Mouse (Mus musculus) embryonic facial prominence, embryonic 14.5 days (tissue): ENCODE data around the gene Cplx3. TPM values are rescaled to one million over a fixed set of nuclear protein-coding genes. Genes with fewer than 3 reads are reported as not detected.

ENCODE experiments used
- ATAC-seq: fragments of 200-750 bp; cut with Nextera tagmentation; 2 replicates; pipeline ENCODE4 v1.8.0; 2017; ENCODE audit warnings: low read depth, moderate number of reproducible peaks, moderate TSS enrichment
- DNase-seq: peaks from one replicate; pipeline ENCODE4 v3.0.0-alpha.2; 2015; ENCODE audit warnings: low spot score
- H3K27ac ChIP-seq: fragments of 300-500 bp; sonication (generic); replicated peaks from 2 replicates; pipeline ENCODE4 v1.5.1; 2014; ENCODE audit warnings: low read depth, mild to moderate bottlenecking, low read length, moderate library complexity
- H3K27me3 ChIP-seq: fragments of 300-500 bp; sonication (generic); replicated peaks from 2 replicates; pipeline ENCODE4 v1.6.1; 2014; ENCODE audit warnings: low read length; ENCODE audit not compliant: control insufficient read depth, insufficient read depth
- H3K36me3 ChIP-seq: fragments of 300-500 bp; sonication (generic); 2 replicates; pipeline ENCODE4 v1.6.1; 2014; ENCODE audit warnings: low read length, mixed read lengths; ENCODE audit not compliant: control insufficient read depth, insufficient read depth
- H3K4me1 ChIP-seq: fragments of 300-500 bp; sonication (generic); 2 replicates; pipeline ENCODE4 v1.6.1; 2014; ENCODE audit warnings: antibody characterized with exemption, low read length; ENCODE audit not compliant: control insufficient read depth, insufficient read depth
- H3K4me2 ChIP-seq: fragments of 300-500 bp; sonication (generic); 2 replicates; pipeline ENCODE4 v1.6.1; 2014; ENCODE audit warnings: low read depth, mild to moderate bottlenecking, low read length, moderate library complexity, mixed read lengths
- H3K4me3 ChIP-seq: fragments of 300-500 bp; sonication (generic); 2 replicates; pipeline ENCODE4 v1.5.1; 2014; ENCODE audit warnings: low read depth, mild to moderate bottlenecking, low read length
- H3K9ac ChIP-seq: fragments of 300-500 bp; sonication (generic); 2 replicates; pipeline ENCODE4 v1.6.1; 2014; ENCODE audit warnings: low read depth, mild to moderate bottlenecking, low read length, moderate library complexity, mixed read lengths
- H3K9me3 ChIP-seq: fragments of 300-500 bp; sonication (generic); 2 replicates; pipeline ENCODE4 v1.6.1; 2016; ENCODE audit warnings: low read length; ENCODE audit not compliant: control insufficient read depth
- WGBS: fragments of 180-500 bp; shearing (Covaris S2); extraction: QIAGEN DNeasy Blood & Tissue Kit; methylation state at CpG from one replicate; pipeline ENCODE4 v1.1.7; 2014; 5-methylcytosine and 5-hydroxymethylcytosine counted together
- polyA plus RNA-seq: library from polyadenylated mRNA; unstranded; fragments of >200 nt; fragmentation: Nextera tagmentation; extraction: Ambion mirVana; gene quantifications from 2 replicates; pipeline ENCODE4 v1.2.1, GENCODE M21; 2014

Gene Cplx3
- polyA plus RNA-seq, 1 experiment from 2014 or later: not detected

DNA sequence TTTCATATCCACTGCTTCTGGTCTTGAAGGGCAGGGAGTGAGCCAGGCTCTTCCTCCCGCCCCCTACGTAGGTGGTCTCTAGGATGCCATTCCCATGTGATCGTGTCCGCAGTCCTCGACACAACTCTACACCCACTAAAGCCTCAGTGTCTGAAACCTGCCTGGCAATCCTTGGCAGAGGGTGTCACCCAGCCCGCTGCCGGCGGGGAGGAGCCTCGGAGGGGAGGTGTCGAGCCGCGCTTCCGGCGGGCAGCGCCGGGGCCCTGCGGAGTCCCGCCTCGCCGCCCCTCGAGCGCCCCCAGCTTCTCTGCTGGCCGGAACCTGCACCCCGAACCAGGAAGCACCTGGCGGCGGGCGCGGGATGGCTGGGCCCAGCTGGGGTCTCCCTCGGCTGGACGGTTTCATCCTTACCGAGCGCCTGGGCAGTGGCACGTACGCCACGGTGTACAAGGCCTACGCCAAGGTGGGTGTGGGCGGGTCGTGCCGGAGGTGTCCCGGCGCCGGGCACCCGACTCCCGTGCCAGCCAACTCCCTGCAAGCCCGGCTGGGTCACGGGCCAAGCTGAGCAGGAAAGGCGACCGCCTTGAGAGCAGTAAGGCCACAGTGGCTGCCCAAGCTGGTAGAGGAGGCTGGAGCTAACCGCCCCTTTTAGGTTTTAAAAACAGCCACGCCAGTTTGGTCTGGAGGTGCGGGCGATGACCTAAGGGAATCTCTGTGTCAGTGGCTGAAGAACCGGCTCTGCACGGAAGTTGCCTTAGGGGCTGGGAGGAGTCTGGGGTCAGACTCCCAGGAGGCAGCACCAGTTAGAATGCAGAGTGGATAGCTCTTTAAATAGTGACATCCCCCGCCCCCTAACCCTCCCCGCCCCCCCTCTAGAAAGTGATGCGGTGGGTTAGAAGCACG is 16.6 kb downstream of the Cplx3 start, which contains the start of gene Ulk3:
Gene Ulk3 (plus strand): TSS at position 229 of the 903 bp plus-strand sequence.
- peak within 1 kb of the TSS; percentile 80 for H3K4me3 ChIP-seq
- H3K27ac ChIP-seq: peak within 1 kb of the TSS; percentile 83
- WGBS: 0% methylated on average over 38 of the region's 58 CpGs
- peaks cover 57% of the 10 kb centered on the region for H3K36me3 ChIP-seq
- peak within 1 kb of the TSS; percentile 86 for H3K4me2 ChIP-seq
- H3K9me3 ChIP-seq: no peaks in the 10 kb centered on the region
- H3K27me3 ChIP-seq: no peaks in the 10 kb centered on the region
- DNase-seq: peak; percentile 88
- H3K9ac ChIP-seq: peak within 1 kb of the TSS; percentile 76
- H3K4me1 ChIP-seq: peaks cover 7% of the 10 kb centered on the region; the same call in 1 of the 2 replicates
- peak; percentile 91 for ATAC-seq

- no peaks in the 10 kb centered on the region for H3K27me3 ChIP-seq
- ATAC-seq (no peak), DNase-seq (no peak)
- H3K4me2 ChIP-seq: no peak overlapping the region
- no peaks in the 10 kb centered on the region for H3K9me3 ChIP-seq
- H3K4me3 ChIP-seq: no peak overlapping the region
- WGBS: 82% methylated on average over 3 of the region's 3 CpGs
- no peak overlapping the region for H3K9ac ChIP-seq
- H3K27ac ChIP-seq: no peak overlapping the region
- peaks cover 73% of the 10 kb centered on the region for H3K36me3 ChIP-seq
- peaks cover under 1% of the 10 kb centered on the region; the same call in 1 of the 2 replicates for H3K4me1 ChIP-seq
These were observed 21.1 kb downstream of the Cplx3 start for GRCm38 (mm10) chr9:57584991-57585390.

GRCm38 (mm10) chr9:57577144-57577849 is 28.8 kb downstream of the Cplx3 start:
- ATAC-seq: no peak
- Histone ChIP-seq H3K4me1 (no peaks in the 10 kb centered on the region), H3K36me3 (peaks cover 51% of the 10 kb centered on the region), H3K27ac (no peak overlapping the region), H3K9me3 (no peaks in the 10 kb centered on the region), H3K9ac (no peak overlapping the region), H3K4me2 (no peak overlapping the region), H3K4me3 (no peak overlapping the region), H3K27me3 (no peaks in the 10 kb centered on the region)
- no peak for DNase-seq
- WGBS: 75% methylated on average over 5 of the region's 6 CpGs

DNA sequence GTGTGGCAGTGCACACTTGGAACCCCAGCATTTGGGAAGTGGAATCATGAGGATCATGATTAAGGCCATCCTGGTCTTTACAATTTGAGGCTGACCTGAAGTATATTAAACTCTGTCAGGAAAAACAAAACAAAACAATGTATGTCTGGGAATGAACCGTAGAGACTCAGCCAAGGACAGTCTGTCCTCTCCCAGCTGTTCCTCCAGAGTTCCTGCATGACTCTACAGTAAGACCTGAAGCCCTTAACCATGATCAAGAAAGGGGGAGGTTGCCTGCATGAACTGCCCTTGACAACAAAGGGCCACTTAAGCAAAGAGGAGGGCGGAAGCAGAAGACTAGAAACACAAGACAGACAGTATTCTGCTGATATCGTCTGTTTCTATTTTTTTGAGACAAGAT is 30.5 kb downstream of the Cplx3 start:
- H3K27me3 ChIP-seq: no peaks in the 10 kb centered on the region
- H3K4me2 ChIP-seq: no peak overlapping the region
- H3K27ac ChIP-seq: no peak overlapping the region
- ATAC-seq (no peak), DNase-seq (no peak)
- no peak overlapping the region for H3K9ac ChIP-seq
- H3K4me1 ChIP-seq: no peaks in the 10 kb centered on the region
- 87% methylated on average over 3 of the region's 3 CpGs for WGBS
- no peak overlapping the region for H3K4me3 ChIP-seq
- no peaks in the 10 kb centered on the region for H3K9me3 ChIP-seq
- H3K36me3 ChIP-seq: peaks cover 34% of the 10 kb centered on the region

DNA sequence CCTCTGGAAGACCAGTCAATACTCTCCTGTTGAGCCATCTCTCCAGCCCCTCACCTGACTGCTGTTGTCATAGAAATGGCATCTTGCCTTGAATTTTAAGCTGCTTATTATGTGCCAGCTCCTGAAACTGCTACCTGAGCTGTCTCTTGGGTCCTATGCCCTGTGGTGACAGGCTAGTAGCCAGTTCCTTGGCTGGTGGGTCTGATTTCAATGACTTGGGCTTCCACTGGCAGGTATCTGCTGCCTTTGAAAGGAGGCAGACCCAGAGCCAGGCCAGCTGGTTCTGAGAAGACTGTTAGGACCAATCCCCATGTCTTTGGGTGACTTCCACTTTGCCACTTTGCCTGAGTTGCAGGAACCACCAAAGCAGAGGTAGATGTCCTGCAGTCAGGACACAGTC is 31.7 kb downstream of the Cplx3 start:
- peaks cover 30% of the 10 kb centered on the region; the same call in 1 of the 2 replicates for H3K36me3 ChIP-seq
- no peaks in the 10 kb centered on the region for H3K9me3 ChIP-seq

GRCm38 (mm10) chr9:57568500-57568899 is 37.6 kb downstream of the Cplx3 start:
- H3K4me3 ChIP-seq: no peak overlapping the region
- no peaks in the 10 kb centered on the region for H3K9me3 ChIP-seq
- H3K36me3 ChIP-seq: peaks cover 22% of the 10 kb centered on the region
- WGBS: 90% methylated on average over 6 of the region's 6 CpGs
- no peak overlapping the region for H3K4me2 ChIP-seq
- H3K27ac ChIP-seq: no peak overlapping the region
- ATAC-seq (no peak), DNase-seq (no peak)
- H3K4me1 ChIP-seq: peaks cover 17% of the 10 kb centered on the region
- no peak overlapping the region for H3K9ac ChIP-seq
- no peaks in the 10 kb centered on the region for H3K27me3 ChIP-seq

More for the DNA sequence above, 31.7 kb downstream of the Cplx3 start:
- Histone ChIP-seq H3K9ac (no peak overlapping the region), H3K27me3 (no peaks in the 10 kb centered on the region), H3K27ac (no peak overlapping the region), H3K4me2 (no peak overlapping the region), H3K4me1 (no peaks in the 10 kb centered on the region), H3K4me3 (no peak overlapping the region)
- no peak for DNase-seq
- no peak for ATAC-seq

DNA sequence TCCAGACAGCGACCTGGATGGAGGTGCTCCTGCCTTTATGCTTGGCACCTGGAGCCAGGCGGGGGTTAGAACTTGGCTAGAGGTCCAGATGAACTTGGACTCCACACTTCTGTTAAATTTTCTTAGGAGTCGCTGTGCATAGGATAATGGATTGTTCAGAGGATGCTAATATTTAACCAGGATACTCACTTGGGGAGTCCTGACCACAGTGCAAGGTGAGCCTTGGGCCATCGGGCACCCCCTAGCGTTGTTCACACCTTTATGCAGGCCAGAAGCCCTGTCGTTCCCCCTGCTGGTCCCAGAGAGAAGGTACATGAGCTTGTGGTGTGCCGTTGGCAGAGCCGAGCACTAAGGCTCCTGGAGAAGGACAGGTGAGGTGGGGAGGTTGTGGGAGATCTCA is 39.2 kb downstream of the Cplx3 start:
- Histone ChIP-seq H3K9me3 (no peaks in the 10 kb centered on the region), H3K4me3 (no peak overlapping the region), H3K27ac (peak overlapping the region; percentile 74; the same call in 1 of the 2 replicates), H3K36me3 (peaks cover 22% of the 10 kb centered on the region), H3K4me1 (peaks cover 27% of the 10 kb centered on the region), H3K27me3 (no peaks in the 10 kb centered on the region), H3K9ac (no peak overlapping the region), H3K4me2 (no peak overlapping the region)
- DNase-seq (no peak), ATAC-seq (no peak)
- 62% methylated on average over 8 of the region's 8 CpGs for WGBS

GRCm38 (mm10) chr9:57565741-57566221 is 40.3 kb downstream of the Cplx3 start:
- no peak overlapping the region for H3K4me2 ChIP-seq
- H3K4me3 ChIP-seq: no peak overlapping the region
- WGBS: 20% methylated on average over 8 of the region's 10 CpGs
- no peaks in the 10 kb centered on the region for H3K9me3 ChIP-seq
- H3K36me3 ChIP-seq: peaks cover 22% of the 10 kb centered on the region
- peak; percentile 71 for DNase-seq
- no peak for ATAC-seq
- H3K27ac ChIP-seq: peak overlapping the region; percentile 74
- H3K9ac ChIP-seq: 0 out of 2 replicates have a peak overlapping the region, but pooled peaks have one; percentile 32
- peaks cover 33% of the 10 kb centered on the region for H3K4me1 ChIP-seq
- H3K27me3 ChIP-seq: no peaks in the 10 kb centered on the region
